Mouse (Mus musculus) C2C12 (cell line): ENCODE results near the gene Fam20c.

Source experiments
- CEBPB ChIP-seq: IDR thresholded peaks from one replicate; pipeline ENCODE4 v1.6.1; 2011; ENCODE audit warnings: low read depth, mild to moderate bottlenecking, control low read depth, moderate library complexity
- CTCF ChIP-seq: IDR thresholded peaks from one replicate; pipeline ENCODE4 v1.5.1; 2011; ENCODE audit not compliant: control insufficient read depth, insufficient read depth, insufficient read length
- MAX ChIP-seq: IDR thresholded peaks from one replicate; pipeline ENCODE4 v1.6.1; 2011; ENCODE audit warnings: mild to moderate bottlenecking, control low read depth
- MYOD1 ChIP-seq: IDR thresholded peaks from one replicate; pipeline ENCODE4 v1.6.1; 2011; ENCODE audit warnings: low read depth; ENCODE audit not compliant: control insufficient read depth, insufficient read length
- MYOG ChIP-seq: IDR thresholded peaks from one replicate; pipeline ENCODE4 v1.6.1; 2011; ENCODE audit not compliant: control insufficient read depth, insufficient read length; ENCODE audit errors: extremely low read depth
- USF1 ChIP-seq: IDR thresholded peaks from one replicate; pipeline ENCODE4 v1.6.1; 2011; ENCODE audit warnings: low read depth, mild to moderate bottlenecking, control low read depth, moderate library complexity

DNA sequence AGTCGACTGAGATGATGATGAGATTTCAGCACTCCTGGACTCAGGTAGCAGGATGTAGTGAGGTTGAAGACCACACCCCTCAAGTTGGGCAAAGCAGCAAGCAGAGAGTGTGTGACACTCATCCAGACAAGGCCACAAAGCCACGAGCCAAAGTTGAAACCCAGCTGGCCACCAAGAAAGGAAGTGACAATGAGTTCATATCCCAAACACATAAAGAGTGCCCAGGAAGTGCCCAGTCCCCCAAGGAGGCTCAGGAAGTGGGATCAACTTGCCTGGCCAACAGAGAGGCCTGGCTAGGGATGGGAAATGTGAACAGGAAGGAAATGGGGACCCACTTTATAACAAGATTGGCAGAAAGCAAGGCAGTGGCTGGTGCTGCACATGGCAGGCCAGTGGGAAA is 99.0 kb downstream of the Fam20c start:
- no peak for TF ChIP-seq CTCF
- TF ChIP-seq MAX = no peak
- no peak for TF ChIP-seq USF1
- no peak for TF ChIP-seq MYOG
- no peak for TF ChIP-seq CEBPB
- no peak for TF ChIP-seq MYOD1
